Mouse (Mus musculus): ENCODE data around the gene Aasdh.
A peak's percentile ranks its signal among the peaks of the same experiment; 100 is the strongest.

The Aasdh gene

DNA sequence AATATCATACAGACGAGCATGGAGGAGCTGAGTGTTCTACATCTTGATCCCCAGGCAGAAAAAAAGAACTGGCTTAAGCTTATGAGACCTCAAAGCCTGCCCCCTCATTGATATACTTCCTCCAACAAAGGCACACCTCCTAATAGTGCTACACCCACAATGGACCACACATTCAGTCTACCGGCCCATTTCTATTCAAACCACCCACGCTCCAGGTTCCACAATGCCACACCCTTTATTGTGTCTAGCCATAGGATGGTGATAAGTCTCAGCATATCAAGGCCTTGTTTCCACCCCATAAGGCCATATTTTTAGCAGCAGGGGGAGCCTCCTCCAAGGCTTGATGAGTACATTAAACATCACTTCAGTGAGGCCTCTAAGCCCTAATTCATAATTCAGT lies 5.5 kb upstream of the Aasdh start:
- no peak for DNase-seq

DNA sequence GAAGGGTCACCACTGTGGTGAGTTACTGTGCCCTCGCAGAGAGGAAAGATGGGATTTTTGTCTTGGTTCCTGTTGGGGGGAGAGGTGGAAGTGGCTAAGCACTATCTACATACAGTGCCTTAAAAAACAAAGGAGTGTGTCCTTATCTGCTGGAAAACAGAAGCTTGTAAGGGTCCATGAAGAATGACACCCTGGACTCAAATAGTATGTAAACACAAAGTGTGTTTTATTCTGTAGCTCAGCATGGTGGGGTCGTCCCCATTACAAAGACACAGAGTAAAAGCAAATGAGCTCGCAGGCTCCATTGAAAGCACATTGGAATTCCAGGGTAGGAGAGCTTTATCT lies 813 bp upstream of the Aasdh start:
- no peak for DNase-seq

DNA sequence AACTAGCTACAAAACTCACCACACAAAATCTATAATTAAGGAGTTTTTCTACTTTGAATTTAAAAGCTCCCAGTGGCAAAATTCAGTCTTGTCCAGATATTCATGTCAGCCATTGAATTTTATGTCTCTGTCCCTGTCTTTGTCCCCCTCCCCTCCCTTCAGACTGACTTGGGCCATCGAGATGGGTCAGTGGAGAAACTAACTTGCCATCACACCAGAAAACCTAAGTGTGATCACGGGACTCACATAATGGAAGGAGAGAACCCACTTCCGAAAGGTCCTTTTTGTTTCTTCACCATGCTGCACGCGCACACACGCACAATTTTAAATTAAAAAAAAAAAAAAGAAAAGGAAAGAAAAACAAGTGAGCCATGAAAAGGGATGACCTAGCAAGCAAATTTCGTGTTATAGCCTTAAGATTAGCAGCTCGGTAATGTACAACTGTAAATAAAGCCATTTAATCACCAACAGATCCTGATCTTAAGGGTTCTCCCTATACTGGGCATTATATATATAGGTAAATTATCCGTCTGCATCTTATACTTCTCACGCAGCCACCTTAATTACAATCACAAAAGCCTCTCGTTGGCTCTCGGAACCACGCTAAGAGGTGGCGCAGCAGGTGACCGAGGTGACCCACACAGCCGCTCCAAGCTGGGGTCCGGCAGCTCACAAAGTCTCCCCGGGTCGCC lies 455 bp downstream of the Aasdh start:
- DNase-seq = peak; percentile 12

DNA sequence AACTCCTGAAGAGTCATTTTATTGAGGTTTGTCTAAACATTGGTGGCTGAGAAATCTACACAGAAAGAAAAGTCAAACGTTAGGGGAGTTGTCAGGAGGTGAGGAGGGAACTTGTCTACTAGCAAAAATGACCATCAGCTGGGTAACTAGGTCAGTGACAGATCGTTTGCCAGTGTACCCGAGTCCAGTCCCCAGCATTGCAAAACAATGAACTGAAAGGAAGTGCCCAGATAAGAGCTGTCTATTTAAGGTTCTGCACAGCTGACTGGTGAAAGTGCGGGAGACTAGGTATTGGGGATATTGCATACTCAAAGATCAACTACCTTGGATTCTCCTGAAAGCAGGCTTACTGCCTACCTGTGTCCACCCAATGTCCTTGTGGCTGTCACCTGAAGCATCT lies 3.2 kb downstream of the Aasdh start:
- no peak for DNase-seq

DNA sequence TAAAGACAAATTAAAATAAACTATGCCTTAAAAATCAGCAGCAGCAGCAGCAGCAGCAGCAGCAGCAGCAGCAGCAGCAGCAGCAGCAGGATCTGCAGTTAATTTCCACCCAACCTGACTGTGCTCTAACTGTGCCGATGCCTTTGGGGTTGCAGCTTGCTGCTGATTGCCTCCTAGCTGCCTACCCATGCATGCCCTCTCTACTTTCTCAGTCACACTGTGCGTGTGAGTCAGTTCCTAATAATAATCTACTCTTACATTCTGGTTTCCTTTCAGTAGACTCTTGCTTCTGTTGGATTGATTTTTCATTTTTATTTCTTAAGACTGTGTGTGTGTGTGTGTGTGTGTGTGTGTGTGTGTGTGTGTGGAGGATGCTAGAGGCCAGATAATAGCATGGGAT lies 12.2 kb downstream of the Aasdh start:
- DNase-seq = no peak

DNA sequence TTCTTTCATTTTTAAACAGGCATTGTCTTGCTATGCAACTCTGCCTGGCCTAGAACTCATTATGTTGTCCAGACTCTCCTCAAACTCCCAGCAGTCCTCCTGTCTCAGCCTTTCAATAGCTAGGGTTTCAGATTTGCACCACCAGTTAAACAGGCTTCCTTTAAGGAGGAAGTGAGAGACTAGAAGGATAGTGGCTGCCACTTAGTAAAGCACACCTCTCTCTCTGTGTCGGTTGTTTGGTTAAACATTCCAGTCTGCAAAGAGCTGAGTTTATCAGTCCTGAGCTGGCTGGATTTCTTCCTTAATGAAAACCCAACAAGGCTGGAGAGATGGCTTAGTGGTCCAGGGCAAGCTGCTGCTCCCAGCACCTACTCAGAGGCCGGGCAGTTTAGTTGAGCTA lies 12.7 kb downstream of the Aasdh start:
- no peak for DNase-seq

DNA sequence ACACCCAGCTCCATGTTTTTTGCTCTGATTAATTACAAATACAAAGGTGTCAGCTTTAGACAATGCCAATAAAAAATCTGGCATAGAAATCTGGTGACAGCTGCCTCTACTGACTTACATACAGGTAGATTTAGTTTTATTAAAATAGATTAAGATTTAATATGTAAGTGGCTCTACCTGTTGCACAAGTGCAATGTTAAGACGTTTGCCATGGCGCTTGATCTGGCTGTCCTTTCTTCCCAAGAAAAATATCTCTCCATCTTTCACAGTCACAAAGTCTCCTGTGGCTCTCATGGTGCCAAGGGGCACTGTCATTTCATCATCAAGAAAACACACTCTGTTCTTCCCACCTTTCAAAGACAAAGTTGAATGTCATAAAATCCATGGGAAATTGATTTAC lies 18.3 kb downstream of the Aasdh start:
- no peak for DNase-seq

DNA sequence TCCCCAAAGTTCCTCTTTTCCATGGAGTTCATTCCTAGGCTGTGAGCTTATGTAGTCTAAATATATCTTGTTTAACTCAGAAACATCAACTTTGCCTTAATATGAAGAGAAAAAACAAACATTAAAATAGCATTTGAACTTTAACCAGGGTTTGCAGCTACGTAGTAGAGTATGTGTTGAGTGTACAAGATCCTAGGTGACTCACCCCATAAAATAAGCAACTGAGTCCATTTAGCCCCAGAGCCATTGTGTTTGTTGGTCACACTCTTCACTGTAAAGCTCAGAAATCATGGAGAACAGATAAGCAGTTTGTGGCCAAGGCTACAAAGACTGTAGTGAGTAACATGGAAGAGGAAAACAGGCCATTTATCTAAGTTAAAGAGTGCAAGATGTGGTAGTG lies 21.2 kb downstream of the Aasdh start:
- DNase-seq = no peak

DNA sequence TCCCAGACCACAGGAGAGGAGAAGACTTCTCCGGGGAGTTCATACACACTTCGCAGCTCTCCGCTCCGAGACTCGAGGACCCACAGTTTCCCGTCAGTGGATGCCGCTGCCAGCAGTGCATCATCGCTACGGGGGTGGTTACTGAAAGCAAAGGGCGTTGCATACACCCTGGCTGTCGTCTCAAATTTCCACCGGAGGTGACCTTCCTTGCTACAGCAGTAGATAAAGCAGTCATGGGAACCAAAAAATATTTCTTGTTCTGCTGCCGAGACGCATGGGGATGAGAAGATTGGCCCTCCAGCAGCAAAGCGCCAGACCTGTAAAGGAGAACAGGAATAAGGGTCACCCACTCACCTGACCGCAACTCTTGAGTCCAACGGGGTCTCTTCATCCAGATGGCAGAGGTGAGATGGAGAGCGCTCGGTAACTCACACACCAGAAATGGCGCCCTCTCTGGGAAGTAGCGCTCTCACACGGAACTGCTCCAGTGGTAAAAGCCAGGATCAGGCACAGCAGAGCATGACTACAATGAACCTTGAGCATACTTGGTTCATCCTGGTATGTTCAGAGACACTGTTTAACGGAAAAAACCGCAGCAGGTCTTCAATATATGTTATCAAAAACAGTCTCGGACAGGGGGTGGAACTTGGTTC lies 29.1 kb downstream of the Aasdh start:
- DNase-seq = no peak

DNA sequence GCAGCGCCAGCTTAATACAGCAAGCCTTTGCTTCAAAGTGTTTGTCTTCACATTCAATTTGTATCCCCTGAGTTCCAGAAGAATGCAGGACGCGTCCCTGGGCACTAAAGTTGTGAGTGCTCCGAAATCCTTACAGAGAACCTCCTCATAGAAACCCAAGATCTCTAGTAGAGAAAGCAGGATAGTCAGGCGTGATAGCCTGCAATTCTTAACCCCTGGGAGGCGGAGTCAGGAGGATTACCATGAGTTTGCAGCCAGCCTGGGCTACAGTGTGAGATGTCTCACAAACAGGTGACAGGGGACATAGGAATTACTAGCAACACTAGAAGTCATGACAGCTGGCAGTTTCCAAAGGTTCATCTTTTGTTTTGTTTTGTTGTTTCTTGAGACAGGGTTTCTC lies 35.8 kb downstream of the Aasdh start:
- DNase-seq = no peak

DNA sequence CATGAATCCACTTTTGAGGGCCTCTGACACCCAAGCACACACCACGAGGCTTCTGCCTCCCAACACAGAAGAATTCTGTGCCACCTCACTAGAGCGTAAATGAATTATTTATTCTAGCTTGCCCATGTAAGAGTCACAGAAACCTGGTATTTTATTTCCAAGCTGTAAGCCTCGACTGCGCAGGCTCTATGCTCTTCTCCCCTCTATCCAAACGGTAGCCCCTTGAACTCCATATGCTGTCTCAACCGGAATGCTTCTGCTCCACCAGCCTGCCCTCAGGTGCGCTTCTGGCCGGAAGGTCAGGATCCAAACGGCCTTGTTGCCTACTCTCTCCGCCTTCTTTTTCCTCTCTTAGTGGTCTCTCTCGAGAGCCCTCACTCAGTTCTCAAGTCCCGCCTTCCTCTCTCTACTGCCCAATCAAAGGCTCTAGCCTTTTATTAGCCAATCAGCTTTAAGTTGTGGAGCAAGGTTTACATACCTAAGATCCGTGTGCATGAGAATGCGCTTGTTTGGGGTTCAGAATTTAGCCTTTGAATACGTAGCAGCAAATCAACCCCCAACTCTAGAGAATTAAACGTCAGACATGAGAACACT lies 36.5 kb downstream of the Aasdh start:
- peak; percentile 64 for DNase-seq

DNA sequence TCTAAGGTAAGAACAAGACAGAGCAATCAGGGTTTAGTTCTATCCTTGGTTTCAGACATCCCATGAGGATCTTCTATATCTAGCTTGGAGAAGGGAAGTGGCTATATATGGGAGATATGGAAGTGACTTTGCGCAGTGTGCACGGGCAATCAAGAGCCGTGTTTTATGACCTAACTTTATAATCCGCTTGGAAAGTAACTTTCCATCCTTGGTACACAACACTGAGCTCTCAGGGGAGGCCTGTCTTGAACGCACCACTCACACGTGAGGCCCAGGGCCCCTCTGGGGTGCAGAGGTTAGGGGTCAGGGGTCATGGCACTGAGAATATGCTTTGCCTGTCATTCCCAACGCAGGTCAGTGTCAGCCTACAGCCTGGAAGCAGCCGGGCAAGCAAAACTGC lies 38.5 kb downstream of the Aasdh start:
- no peak for DNase-seq

DNA sequence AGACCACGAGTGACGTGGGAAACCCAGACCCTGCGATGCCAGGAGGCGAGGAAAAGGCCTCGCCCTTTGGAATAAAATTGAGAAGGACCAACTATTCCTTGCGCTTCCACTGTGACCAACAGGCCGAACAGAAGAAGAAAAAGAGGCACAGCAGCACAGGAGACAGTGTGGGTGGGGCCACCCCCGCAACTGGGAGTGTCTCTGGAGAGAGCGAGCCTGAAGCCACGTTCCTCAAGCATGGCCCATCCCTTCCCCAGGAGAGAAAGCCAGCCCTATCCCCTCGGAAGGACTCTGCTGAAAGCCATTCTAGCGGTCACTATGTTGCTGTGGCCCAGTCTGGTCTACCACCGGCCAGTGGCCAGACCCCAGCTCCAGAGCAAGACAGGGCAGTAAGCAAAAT lies 46.9 kb downstream of the Aasdh start:
- DNase-seq = no peak

DNA sequence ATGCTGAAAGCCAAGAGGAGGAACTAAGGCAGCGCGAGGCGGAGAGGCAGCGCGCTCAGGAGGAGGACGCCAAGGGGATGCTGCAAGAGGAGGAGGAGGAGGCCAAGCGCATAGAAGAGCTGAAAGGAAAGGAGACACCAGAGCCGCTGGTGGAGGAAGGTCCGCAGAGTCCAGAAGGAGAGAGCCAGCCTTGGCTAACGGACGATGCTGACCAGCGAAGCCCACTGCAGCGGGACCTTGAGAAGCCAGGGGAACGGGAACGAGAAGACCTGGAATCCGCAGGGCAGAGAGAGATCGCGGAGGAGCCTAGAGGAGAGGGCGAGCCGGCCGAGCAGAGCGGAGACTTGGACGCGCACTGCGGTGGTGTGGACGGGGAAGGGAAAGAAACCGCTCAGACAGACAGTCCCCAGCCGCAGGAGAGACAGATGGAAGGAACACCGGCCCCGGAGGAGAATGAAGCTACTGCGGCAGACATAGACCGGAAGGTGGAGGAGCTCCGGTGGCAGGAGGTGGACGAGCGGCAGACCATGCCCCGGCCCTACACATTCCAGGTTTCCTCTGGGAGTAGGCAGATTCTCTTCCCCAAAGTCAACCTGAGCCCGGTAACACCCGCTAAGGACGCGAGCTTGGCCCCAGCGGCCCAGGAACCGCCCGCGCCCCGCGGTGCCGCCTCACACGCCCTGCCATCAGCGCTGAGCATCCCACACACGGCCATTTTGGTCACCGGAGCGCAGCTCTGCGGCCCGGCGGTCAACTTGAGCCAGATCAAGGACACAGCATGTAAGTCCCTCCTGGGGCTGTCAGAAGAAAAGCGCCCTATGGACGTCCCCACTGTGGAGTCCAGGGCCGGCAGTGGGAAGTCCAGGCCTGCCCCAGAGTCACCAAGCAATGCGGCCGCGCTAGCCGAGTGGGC lies 48.0 kb downstream of the Aasdh start:
- peak; percentile 53 for DNase-seq

DNA sequence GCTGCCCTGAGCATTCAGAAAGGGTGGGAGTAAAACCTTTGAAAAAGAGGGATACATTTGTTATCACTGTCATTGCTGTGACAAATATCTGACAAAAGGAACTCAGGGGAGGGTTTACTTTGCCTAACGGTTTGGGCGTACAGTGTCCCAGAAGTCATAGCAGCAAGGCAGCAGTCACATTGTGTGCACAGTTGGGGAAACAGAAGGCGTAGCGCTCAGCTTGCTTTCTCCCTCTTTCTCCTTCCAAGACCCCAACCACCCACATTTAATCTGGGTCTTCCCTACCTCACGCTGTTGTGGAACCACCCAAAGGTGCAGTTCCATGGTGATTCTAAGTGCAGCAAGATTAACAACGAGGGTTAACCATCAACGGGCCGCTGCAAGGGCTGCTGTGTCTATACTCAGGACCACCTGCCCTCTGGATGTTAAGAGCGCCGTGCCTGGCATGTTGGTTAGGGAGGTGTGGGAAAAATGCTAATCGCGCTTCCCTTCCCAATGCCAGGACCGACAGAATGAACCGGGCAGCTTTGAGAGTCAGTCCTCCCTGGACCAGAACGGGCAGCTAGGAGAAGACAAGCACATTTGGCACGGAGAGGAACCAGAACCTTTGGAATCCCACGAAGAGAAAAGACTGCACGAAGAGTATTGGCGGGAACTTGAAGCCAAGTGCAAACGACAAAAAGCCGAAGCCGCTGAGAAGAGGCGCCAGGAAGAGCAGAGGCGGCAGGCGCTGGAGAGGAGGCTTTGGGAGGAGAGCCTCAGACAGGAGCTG lies 49.3 kb downstream of the Aasdh start:
- DNase-seq = peak; percentile 41

DNA sequence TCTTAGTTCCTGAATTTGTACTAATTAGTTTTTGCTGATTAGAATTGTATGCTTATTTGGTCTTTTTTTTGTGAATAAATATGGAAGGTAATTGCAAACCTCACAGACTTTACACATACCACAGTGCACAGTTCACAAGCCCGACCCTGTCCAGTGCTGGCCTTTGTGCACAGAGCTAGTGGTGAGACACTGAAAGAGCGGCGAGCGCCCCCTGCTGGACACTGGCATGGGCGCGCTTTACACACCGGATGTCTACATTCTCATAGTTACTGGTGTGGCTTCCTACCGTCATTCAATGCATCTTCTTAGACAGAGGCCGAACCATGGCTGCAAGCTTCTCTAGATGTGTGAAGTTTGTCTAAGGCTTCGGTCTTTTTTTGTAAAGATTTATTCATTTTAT lies 51.8 kb downstream of the Aasdh start:
- DNase-seq = peak; percentile 90

DNA sequence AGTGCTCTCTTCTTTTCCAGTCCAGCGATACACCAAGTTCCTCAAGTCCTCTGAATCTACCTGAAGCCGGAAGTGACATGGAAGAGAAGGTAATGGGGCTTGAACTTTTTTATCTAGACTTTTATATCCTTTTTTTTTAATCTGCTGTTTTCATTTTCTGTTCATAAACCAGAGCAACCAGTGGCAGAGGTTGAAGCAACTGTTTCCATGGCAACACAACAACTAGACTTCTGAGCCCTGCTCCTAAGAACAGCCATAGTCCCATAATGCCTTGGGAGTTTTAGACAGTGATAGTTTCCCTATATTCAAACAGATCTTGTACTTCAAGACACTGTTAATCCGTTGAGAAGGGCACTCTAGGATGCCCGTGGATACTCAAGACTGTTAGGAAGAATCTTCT lies 54.0 kb downstream of the Aasdh start:
- no peak for DNase-seq

DNA sequence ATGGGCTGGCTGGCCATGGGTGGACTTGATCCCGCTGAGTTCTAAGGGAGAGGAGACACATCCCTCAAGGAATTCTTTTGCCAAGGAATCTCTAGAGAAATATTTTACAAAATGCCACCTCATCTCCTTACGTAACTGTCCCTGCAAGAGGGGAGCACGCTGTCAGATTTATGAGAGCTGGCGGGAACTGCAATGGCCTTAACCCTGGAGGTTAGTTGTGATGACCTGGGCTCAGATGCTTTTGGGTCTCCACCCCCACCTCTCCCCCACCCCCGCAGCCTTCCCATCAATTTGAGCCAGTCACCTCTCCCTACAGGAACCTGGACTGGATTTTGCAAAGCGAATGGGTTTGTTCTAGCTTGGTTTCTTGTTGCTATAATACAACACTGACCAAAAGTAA lies 58.2 kb downstream of the Aasdh start:
- no peak for DNase-seq

DNA sequence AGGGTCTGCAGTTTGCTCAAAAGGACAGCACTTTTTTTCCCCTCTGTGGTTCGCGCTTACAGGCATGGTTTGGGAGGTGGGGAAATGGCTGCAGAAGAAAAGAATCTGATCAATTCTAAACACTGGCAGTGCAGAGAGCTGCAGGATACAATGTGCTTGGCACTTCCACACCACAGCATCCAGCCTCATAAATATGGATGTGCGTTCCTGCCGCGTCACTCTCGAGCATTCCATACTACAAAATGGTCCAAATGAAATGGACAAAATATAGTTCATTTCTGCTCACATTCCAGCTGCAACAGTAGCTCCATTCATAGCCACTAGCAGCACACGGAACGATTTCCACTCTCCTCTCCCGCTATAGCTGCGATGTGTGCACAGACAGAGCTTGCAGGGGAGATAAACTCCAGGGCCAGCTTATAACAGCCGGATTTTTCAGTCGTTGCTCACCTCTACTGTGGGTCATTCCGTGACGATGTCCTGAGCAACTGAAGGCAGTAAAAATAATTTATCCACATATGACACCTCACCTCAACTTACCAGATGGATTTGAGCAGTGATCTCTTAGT lies 60.6 kb downstream of the Aasdh start:
- DNase-seq = no peak

DNA sequence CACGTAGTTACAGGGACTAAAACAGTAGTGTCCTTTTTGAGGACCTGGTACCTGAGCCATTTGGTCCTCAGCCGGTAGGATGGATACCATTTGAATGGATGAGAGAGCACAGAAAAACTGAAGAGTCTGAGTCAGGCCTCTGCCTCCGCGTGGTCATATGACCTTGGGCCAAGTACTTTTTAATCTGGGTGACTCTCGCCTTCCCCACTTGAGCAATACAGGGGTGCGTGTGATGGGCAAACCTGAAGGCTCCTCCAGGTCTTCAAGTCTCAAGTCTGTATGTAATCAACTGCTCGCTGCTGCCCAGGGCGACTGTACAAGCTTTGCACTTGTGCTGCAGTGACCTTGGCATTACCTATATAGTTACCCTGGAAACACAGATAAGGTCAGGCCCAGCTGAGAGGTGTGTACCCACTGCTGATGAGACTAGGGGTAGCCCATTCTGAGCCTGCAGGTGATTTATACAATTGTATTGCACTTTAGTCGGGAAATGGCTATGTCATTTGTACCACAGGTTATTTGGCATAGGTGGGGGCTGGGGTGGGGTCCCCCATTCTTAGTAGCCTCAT lies 61.4 kb downstream of the Aasdh start:
- DNase-seq = no peak

DNA sequence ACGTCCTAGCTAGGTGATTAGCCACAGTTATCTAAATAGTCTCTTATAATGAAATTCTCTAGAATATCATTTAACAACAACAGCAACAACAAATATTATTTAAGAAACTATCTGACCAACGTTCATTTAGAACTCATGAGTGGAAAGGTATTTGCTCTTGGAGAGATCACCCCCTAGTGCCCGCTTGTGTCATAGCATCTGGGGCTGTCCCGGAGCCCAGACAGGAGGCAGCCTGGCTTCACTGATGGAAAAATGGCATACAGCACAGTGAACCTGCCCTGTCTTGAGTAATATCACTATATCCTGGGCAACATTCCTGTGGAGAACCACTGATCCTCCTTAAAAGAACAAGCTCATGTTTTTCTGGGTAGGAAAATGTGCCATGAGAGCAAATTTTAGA lies 61.9 kb downstream of the Aasdh start:
- peak; percentile 68 for DNase-seq

DNA sequence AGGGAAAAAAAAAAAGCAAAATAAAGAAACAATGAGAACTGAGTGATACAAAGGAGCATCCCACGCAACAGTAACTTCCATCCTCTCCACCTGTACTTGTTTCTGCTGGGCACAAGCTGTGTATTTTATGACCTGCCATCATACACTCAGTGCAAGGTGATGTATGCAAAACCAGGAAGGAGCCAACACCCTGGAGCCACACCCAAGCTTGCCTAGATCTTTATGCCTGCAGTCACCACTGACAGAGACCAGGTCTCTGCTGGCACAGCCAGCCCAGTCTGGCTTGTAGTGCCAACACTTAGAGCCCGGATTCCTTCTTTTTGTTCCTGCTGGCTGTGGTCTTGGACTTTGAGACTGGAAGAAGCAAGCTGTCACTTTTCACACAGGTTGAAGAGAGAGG lies 63.5 kb downstream of the Aasdh start:
- DNase-seq = no peak

All from embryo, embryonic 11 days (tissue).